Mouse (Mus musculus) mouse trophoblast stem cell (cell line): ENCODE data around the gene Cd302.

Experiments used
- in situ Hi-C, 2 experiments: fragments of 300-500 bp; cut with MseI, MboI; formaldehyde crosslinking; loops; 2 replicates in 1 of 2; 3 replicates in 1 of 2; pipeline ENCODE4 v1.15.1; 2025

The Cd302 gene

DNA sequence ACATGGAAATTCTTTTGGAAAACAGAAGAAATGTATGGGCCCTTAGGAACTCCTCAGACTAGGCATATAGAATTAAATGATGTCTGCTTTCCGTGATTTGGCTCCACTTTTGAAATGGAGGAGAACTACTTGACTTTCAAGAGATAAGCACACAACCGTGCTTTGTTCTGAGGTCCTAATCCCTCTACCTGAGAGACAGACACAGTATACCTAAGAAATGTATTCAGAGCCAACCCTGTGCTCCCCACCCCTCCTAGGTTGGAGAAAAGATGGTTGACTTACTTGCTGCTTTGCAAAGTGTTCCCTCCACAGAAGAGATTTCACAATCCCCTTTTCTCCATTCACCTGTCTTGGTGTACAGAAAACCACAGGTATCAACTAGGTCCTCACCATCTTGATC is 27.5 kb downstream of the Cd302 start:
- in situ Hi-C loops, result loop anchor here (10.0 kb wide), 1 partner anchor 158 kb away; no protein-coding TSS in a partner anchor

DNA sequence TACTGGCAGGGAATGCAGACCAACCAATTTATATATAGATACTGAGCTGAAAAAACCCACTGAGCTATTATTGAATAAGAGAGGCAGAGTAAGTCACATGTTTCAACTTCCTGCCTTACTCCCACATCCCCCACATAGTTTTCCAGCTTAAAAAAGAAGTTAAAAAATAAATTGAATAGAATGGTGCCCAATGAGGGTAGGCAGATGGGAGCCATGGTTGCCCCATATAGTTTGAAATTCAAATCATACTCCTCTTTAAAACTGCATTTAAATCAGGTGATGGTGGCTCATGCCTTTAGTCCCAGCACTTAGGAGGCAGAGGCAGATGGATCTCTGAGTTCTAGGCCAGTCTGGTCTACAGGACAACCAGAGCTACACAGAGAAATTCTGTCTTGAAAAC is 30.8 kb downstream of the Cd302 start:
- in situ Hi-C loops, result loop anchor here (10.0 kb wide), 1 partner anchor 161 kb away; no protein-coding TSS in a partner anchor

DNA sequence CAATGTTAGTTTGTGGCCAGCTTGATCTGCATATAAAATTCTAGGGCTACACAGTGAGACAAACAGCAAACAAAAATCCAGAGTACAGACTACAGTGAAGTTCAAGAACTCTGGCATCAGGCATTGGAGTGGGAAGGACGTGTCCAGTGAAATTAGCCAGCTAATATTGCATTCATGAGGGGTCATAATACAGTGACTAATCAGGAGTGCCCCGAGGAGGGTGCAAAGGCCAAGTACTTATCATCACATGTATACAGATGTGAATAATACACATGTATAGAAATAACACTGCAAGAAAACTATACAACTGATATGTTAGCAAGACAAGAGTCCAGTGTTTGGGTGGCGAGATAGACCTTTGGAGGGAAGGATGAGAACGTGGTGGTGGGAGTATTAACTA is 31.5 kb downstream of the Cd302 start:
- in situ Hi-C loops, result loop anchor here (10.0 kb wide), 1 partner anchor 162 kb away; no protein-coding TSS in a partner anchor

DNA sequence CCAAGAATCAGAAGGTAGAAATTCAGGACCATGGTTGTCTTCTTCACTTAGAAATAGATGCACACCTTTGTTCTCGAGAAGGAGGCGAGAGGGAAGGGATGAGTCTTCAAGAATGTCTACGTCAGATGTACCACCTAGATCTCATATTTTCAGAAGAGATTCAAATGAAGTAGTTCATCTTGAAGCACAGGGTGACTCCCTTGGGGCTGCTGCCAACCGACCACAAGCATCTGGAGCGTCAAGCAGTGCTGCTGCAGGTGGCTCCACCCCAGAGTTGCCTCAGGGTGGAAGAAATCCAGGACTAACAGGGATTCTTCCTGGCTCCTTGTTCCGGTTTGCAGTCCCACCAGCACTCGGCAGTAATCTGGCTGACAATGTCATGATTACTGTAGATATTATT is 49.8 kb downstream of the Cd302 start:
- in situ Hi-C loops, result no loop called here

DNA sequence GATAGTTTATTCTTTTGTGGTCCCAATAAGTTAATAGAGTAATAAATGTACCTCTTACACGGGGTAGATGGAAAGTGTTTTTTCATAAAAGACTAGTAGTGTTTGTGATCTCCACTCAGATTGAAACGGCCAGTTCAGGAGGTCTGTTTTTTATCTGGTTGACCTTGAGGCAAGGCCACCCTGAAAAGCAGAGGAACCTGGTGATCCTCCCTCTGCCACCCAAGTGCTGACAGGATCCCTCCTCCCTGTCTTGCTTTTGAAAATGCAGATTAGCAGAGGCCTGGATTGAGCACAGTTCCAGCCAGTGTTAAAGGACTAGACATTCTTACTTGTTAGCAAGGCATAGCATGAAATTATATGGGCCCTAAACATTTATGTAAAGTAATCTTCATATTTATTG is 51.1 kb downstream of the Cd302 start:
- in situ Hi-C loops, result no loop called here

DNA sequence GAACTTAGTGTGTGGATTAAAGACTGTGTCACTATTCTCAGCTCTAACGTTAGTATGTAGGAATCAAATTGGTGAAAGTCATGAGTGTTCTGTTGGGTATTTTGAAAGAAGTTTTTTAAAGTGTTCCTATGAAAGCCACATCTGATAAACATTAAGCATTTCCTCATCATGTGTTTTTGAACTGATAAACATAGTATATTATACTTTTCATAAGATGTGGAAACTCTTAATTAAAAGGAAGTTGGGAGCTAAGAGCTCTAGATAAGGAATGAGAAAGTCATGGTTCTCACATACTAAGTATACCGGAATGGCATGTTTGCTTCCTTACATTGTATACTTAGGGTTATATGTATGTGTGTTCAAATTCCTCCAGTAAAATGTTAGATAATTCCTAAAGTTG is 53.9 kb downstream of the Cd302 start:
- in situ Hi-C loops, result no loop called here

DNA sequence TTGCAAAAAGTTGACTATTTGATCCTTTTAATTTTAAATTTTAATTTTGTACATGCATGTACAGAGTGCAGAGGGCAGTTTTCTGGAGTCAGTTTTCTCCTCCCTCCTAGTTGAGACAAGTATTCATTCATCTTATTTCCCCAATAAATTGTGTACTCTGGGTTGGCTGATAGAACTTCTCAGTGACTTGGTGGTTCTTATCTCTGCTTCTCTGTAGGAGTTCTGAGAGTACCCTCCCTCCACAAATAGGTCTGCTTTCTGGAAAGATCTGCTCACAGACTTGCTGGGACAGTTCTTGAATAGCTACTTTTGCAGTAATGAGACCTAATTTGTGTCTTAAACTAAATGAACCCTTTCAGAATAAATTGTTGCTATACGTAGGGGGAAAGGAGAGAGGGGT is 55.8 kb downstream of the Cd302 start:
- in situ Hi-C loops, result no loop called here

DNA sequence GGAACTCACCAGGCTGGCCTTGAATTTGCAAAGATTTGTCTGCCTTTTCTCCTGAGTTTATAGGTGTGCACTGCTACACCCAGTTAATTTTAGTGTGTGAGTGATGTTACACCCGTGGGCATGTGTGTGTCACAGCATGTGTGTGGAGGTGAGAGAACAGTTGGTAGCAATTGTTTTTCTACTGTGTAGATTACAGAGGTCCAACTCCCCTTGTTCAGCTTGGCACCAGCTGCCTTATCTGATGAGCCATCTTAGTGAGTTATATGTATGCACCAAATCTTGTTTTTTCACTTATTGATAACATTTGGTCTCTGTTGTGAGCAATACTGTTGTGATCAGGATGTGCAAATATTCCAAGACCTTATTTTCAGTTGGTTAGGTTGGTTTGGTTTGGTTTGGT is 60.8 kb downstream of the Cd302 start:
- in situ Hi-C loops, result no loop called here

DNA sequence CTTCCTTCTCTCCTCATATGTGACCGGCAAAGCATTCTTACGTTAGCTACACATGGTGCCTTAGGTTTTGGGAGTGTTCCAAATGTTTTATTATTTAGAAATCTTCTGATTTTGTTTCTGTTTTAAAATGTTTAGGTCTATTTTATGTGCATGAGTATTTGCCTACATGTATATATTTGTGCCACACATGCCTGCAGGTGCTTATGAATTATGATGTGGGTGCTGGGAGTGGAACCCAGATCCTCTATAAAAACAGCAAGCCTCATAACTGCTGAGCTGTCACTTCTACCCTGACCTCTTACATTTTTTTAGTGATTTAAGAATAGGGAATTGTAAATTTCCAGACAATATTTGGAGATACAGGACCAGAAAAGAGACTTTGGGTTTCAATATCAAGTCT is 62.3 kb downstream of the Cd302 start:
- in situ Hi-C loops, result no loop called here

DNA sequence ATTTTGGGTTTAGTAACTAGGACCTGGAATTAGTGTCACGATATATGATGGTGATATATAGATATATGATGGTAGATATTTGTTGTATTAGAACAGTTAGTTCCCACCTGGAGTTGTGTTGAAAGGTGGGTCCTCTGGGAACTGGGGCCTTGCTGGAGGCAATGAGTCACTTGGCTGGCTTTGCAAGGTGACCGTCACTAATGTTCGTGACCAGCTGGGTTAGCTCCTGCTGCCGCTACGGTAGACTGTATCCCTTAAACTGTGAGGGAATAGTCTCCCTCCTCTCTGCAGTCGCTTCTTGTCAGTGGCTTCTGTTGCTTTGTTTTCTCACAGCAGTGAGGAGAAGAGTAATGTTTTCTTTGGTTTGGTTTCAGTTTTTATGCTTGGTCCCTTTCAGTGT is 63.1 kb downstream of the Cd302 start:
- in situ Hi-C loops, result no loop called here

DNA sequence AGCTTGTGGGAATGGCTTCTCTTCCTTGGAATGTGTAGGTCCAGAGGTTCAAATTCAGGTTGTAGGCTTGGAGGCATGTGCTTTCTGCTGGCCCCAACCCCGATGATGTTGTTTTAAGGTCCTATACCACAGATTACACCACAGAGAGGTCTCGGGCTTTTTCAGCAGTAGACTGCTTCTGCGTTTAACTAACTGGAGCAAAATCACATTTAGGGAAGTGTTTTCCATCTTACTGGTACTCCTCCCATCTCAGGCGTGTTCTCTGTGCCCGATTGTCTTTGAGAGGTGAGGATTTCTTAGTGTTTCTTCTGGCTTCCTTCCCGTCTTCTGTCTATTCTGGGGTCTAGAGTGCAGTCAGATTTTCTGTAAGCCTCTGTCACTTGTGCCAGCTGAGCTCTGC is 66.7 kb downstream of the Cd302 start:
- in situ Hi-C loops, result no loop called here

DNA sequence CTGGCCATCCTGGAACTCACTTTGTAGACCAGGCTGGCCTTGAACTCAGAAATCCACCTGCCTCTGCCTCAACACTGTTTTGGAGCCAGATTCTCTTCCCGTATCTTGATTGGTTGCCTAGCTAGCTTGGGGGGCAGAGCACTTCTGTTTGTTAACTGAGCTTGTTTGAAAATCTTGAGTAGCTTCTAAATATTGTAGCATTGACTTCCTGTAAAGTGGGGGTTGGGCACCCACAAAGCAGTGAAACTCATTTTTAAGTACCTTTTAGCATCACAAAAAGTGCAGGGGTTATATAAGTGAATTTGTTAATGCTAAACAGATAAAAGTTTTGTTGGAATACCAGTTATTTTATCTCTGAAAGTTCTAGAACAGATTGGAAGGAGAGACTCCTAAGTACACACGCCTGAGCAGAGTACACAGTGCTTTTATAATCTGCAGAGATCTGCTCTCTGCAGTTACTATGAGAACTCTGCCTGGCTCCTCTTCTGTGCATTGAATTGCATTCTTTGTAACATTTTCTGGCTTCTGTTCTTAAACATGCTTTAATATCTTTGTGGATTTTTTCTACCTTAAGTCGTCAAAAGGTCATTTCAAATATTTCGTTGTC is 67.6 kb downstream of the Cd302 start:
- in situ Hi-C loops, result no loop called here

DNA sequence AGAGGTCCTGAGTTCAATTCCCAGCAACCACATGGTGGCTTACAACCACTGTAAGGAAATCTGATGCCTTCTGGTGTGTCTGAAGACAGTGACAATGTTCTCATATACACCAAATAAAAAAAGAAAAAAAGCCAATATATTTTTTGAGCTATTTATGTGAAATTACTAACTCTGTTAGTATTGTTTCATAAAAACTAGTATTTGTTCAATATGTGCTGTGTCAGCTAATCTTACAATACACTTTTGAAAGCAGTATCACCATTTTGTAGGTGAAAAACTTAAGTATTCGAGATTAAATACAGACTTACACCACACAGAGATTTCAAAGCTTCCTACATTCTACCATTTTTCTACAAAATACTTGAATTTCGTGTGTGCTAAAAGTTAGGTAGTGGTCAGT is 69.6 kb downstream of the Cd302 start:
- in situ Hi-C loops, result no loop called here

DNA sequence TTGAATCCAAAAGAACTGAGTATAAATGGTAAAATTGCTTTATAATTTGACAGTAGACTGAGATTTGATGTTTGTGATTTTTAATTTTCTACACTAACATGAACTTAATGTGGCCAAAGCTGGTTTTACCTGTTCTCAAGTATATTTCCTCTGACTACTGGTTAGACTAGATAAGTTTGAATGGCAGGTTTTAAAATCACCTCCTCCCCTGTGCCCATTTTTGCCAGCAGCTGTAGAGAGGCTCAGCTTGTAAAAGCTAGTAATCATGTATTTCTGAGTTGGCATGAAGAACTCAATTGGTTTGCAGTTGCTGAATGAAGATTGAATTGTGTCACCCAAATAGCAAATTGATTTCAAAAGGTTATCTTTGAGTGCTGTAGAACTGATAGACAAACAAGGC is 71.8 kb downstream of the Cd302 start:
- in situ Hi-C loops, result no loop called here

DNA sequence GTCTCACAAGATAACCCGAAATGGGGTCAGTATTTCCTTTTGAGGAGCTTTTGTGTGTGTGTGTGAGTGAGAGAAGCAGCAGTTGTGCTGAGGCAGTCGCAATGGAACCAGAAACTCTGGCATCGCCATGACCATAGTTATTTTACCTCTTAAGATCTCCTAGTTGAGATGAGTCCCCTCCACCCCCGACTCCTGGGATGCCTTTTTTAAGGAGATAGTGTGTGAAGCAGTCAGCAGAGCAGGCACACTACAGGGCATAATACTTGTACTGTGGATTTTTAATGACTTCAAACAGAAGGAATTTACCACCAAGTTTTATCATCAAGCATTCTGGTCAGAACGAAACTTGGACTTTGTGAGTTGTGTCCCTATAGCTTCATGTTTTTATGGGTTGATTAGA is 73.5 kb downstream of the Cd302 start:
- in situ Hi-C loops, result no loop called here

DNA sequence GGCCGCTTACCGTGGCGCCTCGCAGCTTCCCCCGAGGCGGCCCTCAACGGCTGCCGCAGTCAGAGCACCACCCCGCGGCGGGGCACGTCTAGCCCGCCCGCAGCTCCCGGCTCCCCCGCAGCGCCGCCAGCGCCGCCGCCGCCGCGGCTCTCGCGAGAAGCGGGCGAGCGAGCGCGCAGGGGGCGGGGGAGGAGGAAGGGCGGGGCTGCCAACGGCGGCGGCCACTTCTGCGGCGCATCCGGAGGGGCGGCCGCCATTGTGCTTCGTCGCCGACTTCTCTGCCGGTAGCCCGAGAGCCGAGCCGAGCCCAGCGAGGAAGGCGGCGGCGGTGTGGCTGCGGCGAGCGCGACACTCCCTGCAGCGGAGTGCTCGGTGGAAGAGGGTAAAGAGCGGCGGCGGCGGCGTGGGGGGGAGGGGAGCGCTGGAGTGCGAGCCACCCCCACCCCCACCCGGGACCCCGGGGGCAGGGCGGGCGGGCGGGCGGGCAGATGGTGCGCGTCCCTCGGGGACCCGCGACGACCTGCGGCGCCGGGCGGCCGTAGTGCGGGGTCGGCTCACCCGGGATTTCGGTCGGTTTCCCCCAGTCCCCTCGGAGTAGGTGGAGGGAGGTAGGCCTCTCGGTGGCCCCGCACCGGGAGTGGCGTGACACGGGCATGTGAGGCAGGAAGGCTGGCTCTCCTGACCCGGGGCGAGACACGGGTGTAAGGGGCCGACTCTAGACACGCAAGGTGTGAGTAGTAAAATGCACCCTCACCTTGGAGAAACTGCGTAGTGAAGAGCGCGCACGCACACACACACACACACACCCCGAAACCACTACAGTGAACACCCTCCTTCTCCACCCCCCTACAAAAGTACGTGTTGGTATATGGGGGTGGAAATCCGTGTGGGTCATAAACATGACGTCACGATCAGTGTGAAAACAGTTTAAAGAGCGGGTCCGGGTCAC is 74.3 kb downstream of the Cd302 start, which contains the start of the genes Baz2b and March7:
Gene Baz2b, minus strand, starts transcription at position 137 of the 949 bp plus-strand sequence.
Gene March7, plus strand, starts transcription at position 185 of the 949 bp plus-strand sequence.
- in situ Hi-C loops, result no loop called here

DNA sequence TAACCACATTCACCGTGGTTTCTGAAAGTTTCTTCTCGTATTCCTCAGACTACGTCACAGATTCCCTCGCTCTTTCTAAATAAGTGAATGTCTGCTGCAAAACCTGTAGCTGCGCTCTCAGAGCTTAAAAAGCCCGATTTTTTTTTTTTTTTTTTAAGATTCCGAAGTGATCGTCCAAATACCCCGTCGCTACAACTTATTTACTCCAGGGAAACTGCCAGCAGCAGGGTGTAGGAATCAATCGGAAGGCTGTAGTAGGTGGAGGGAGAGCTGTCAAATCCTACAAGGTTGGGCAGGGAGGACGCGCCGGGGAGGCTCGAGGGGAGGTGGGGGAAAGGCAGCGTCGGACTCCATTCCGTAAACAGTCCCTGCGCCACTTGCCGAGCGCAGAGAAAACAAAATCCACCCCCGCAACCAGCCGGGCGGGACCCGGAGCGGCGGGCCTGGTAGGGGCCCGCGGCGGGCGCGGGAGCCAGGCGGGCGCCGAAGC is 75.1 kb downstream of the Cd302 start:
- in situ Hi-C loops, result no loop called here

DNA sequence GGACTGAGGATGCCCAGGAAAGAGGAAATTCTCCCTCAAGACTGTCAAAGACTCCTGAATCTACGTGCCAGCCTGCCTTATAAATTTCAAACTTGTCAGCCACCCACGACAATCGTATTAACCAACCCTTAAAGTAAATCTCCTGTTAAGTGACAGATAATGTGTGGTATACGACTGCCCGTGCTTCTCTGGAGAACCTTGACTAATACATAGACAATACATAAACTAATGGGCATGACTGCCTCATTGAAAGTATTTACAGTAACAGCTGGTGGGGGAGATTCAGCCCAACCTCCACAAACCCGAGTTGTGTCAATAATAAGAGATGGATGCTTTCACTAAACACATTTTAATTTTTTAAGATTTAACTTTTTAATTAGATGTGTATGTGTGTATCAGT is 78.5 kb downstream of the Cd302 start:
- in situ Hi-C loops, result no loop called here

DNA sequence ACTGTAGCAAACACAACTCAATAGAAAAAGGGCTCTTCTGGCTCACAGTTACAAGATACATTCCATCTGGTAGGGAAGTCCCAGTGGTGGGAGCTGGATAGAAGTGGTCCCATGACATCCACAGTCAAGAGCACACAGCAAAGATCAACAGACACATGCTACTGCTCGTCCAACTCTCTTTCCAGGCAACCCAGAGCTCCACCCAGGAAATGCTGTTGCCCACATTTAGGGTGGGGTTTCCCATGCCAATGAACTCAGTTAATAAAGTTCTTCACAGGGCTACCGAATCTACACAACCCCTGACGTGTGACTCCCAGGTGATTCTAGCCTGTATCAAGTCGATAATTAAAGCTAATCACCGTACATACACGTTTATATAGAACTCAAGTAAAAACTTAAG is 80.1 kb downstream of the Cd302 start:
- in situ Hi-C loops, result loop anchor here in 1 of 2 experiments (5.0 kb wide), 1 partner anchor 157 kb away; no protein-coding TSS in a partner anchor

DNA sequence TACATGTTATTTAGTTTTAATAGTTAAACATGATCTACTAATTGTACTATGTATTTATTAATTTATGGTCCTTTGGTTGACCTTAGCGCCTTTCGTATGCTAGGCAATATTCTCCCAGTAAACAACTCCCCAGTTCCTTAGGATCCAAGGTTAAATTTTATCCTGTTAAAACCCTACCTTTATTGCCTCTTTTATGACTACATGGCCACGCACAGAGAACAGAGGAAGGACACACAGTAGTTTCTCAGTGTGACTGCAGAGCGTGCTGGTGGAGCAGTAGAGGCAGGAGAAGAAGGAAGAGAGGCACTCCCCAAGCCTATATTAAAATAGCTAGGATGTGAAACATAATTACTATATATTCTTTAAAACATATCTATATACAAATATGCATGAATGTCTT is 80.6 kb downstream of the Cd302 start:
- in situ Hi-C loops, result loop anchor here in 1 of 2 experiments (5.0 kb wide), 1 partner anchor 156 kb away; no protein-coding TSS in a partner anchor

DNA sequence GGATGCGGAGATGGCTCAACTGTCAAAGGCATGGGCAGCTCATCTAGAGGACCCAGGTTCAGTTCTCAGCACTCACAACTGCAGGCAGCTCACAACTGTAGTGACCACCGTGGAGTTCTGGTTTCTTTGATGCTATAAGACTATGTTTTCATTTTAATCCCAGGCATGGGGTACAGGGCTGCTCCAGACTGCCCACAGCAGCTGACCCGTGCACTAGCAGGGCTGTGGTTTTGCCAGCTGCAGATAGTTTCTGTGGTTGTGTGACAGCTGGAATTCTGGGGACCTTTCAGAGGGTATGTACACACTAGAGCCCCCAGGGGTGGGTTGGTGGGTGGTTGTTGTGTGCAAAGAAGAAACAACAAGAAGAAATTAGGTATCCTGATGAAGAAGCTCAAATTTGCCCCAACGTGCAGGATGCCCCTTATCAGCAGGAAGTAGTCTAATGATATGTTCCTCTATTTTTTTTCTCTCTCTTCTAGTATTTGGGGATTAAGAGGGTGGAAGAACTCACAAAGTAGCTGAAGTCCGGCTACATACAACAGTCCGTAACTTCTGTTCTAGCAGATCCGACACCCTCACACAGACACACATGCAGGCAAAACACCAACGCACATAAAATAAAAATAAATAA is 81.3 kb downstream of the Cd302 start:
- in situ Hi-C loops, result loop anchor here in 1 of 2 experiments (5.0 kb wide), 1 partner anchor 156 kb away; no protein-coding TSS in a partner anchor
